Mouse (Mus musculus): ENCODE measurements around the gene Padi2.

GRCm38 (mm10) chr4:140882365-140882764 is 23.8 kb upstream of the Padi2 start:
- no peak for TF ChIP-seq TAL1 (IDR thresholded peaks at IDR 0.05; ENCODE audit: low read length)
- TF ChIP-seq GATA1 (IDR thresholded peaks at IDR 0.05; ENCODE audit: low read length), result no peak
